Mouse (Mus musculus) c-Kit-positive CD71-negative TER-119-negative erythroid progenitor cells, embryonic 14.5 days (primary cell): ENCODE results near the gene Csnk1g2.

Source experiments
- DNase-seq: peaks from one replicate; pipeline ENCODE4 v3.0.0-alpha.2; 2013; ENCODE audit warnings: low read depth

Gene Csnk1g2

DNA sequence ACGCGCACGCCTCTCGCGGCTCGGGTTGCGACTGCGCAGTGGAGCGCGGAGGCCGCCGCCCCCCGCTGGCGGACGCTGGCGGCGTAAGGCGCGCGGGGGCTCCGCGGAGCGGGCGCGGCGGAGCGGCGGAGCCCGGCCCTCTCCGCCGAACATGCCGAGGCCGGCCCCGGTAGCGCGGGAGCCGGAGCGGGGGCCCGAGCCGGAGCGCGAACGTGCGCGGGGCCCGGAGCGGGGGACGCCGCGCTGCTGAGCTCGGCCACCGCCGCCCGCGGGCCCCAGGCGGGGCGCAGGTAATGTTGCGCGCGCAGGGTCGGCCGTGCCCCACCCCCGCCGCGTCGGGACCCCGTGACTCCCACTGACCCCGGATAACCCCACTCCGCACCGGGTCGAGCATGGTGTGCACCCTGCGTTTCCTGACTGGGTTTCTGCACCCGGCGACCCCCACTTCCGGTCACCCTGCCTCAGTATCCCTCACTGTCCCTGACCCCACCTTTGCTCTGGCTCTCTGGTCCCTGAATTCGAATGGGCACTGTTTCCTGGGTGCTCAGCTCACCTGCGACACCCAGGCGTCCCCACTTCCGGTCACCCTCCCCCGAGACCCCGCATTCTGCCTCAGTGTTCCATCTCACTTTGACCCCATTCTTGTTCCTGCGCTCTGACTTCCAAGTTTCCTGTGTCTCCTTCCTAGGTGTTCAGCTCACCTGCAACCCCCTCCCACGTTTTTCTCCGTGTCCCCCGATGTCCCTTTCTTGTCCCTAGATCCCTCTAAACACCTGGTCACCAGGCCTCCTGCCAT is at the start of gene Csnk1g2:
Gene Csnk1g2 (plus strand): TSS at position 178 of the 796 bp plus-strand sequence.
- no peak for DNase-seq

DNA sequence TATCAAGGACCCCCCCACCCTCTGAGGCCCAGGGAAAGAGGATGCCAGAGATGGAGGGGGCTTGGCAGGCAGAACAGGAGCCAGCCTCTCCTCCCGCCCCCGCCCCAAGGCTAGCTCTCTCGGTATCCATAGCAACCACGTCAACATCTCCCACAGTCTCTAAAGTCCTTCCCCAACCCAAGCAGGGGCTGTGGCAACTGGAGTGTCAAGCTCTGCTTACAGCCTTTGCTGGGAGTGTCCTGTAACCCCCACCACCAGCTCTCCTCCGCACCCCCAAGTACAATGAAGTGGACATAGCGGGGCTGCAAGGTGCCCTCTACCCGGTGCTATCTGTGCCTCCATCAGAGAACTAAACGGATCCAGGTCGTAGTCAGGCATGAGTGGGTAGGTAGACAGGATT is 48.7 kb upstream of the Csnk1g2 start:
- DNase-seq: no peak

DNA sequence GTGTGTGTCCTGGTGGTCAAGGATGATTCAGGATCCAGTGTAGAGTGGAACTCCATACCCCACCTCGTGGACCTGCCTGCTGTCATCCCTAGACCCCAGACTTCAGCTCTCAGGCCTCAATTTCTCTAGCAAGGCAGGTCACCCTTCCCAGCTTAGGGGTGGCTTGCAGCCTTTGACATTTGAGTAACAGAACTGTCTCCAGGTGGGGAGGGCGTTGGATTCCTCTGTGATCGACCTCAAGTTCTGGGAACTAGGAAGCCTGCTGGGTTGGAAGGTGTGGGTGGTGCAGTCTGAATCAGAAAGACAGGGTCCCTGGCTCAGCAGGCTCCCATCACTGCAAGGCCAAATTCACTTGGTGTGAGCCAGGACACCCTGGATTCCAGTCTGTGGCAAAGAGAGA is 47.7 kb upstream of the Csnk1g2 start:
- DNase-seq: no peak

DNA sequence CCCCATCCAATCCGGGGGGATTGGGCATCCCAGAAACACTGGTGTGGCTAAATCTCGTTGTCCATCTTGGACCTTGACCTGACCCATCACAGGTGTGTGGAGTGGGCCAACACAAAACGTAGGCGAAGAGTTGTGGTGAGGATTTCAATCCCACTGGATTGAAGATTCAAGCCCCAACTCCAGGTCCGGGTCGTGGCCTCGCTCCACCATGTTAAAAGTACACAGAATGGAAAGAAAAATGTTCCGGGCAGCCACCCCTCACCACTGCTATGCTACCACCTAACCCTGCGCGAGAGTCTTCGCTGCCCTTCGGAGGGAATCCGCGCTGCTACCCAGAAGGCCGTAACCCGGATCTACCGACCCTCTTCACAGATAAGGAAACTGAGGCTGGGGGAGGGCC is 46.7 kb upstream of the Csnk1g2 start:
- DNase-seq: no peak

DNA sequence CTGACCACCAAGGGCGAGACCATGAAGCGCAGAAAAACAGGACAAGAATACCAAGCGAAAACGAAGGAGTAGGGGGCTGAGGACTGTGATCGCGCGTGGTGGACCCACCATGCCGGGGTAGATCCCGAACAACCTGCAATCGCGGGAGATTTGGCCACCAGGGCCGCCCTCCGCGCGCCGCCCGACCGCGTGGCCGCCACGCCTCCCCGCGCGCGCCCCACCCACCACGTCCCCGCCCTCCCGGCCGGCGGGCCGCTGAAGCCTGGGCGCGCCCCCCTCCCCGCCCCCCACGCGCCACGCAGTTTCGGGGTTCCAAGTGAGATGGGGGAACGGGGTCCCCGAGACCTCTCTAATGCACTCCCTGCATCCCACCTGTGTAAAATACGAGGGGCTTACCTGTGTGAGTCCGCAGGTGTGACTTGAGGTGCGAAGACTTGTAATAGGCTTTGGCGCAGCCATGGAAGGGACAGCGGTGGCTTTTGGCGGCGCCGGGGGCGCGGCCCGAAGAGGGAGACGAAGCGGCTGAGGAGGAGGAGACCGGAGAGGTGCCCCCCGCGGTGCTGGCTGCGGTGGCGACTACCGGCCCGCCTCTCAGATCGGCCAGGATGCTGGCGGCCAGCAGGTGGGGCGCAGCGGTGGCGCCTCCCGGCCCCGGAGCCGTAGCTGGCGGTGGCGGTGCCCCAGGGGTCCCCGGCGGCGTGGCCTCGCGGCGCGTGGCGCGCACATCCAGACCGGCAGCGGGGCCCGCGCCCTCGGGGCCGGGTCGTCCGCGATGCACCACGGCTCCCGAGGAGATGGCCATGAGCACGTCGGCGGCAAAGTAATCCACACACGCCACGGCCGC is 46.1 kb upstream of the Csnk1g2 start:
- DNase-seq: no peak

DNA sequence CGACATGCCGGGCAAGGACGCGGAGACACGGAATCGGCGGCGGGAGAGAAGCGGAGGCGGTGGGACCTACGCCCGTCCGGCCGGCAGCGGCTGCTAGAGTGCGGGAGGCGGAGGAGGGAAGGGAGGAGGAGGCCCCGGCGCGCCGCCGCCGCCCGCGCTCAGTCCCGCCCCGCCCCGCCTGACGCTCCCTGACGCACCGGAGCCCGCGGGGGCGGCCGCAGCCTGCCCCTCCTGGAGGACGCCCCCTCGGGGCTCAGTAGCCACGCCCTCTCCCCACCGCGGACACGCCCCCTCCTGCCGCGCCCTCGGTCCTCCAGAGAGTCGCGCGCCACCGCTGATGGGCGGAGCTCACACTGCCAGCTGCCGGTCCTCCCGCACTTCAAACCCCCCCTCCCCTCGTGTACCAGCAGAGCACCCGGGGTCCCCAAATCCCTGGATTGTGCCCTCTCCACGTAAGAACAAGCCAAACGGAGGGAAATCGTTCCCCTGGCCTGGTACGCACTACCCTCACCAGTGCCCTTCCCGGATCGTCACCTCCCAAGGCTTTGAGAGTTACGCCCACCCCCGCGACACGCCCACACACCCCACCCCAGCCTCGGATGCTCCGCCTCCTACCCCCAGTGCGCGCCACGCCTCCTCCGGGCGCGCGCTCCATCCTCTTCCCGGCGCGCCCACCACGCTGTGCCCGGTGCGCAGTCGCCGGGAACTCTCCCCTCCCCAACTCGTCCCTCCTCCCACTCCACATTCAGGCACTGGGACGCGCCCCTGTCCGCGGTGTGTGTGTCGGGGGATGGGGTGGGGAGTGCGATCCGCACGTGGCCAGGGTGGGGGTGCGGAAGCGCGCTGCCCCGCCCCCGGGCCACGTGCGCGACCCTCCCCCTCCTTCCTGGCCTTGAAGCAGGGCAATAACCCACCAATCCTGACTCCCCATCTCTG is 45.2 kb upstream of the Csnk1g2 start, which contains the start of gene Klf16:
Gene Klf16 (minus strand): TSS at position 127 of the 936 bp plus-strand sequence.
- peak; percentile 94 for DNase-seq

DNA sequence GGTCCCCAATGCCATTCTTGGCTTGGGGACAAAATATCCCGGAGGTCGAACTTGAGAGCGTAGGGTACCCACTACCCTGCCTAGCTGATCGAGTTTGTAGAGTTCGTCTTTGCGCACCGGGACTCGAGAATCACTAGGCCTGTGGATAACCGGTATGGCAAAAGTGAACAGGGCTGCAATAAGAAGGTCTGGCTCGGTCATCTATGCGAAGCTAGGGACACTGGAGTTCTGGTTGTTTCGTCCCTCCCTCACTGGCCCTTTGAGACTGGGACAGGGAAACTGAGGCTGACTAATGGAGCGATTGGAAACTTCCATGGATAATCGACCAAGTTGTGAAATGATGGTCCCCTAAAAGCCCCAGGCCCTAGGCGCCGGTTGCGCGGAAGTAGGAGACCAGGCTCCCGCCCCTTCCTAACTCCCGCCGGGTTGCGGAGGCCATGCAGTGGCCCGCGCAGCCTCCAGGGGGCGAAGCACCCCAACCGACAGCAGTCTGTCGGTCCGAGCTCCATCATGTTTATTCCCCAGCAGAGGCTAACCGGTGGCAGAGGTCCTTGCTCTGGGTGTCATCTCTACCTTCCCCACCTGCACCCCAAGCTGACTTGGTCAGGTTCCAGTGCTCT is 44.4 kb upstream of the Csnk1g2 start:
- peak; percentile 79 for DNase-seq

DNA sequence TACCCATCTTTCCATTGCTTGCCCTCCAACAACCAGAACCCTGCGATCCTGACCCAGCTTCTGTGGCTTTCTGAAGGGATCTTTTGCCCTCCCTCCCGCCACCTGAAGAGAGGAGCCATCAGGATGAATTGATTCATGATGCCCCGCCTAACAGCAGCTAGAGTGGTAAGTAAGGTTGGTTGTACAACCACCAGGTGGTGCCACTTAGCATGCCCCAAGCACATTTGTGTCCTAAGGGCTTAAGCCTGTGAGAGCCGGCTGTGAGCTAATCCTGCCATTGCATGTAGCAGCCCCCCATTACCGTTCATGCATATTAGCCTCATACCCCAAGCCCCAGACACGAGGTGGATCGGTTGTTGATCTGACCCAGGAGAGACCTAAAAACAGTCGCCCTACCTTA is 43.7 kb upstream of the Csnk1g2 start:
- peak; percentile 82 for DNase-seq

DNA sequence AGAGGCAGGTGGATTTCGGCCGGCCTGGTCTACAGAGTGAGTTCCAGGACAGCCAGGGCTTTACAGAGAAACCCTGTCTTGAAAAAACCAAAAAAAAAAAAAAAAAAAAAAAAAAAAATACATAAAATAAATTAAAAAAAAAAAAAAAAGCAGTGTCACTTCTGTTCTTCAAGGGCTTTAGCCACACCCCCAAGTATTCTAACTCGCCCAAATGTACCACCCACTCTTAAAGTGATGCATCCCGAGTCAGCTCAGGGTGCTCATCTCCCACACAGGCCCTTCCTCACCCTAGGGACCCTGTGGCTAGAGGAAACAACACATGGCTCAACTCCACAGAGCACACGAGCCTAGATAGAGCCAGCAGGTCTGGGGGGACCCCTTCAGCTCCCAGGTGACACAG is 39.6 kb upstream of the Csnk1g2 start:
- no peak for DNase-seq

DNA sequence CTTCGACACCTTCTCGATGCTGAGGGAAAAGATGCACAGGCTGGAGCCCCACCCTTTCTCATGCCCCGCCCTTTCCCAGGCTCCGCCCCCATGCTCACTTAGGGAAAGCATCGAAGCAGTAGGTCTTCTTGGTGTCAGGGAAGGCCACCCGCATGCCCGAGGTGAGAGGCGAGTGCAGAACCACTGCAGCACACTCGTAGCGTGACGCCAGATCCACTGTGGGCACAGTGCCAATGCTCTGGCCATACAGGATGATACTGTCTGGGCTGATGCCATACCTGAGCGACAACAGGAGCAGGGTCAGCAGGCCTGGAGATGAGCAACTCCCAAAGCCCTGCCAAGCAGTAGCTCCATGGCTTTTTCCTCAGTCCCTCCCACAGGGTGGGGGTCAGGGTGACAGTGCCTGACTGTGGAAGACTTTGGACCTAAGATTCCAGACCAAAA is 38.6 kb upstream of the Csnk1g2 start:
- no peak for DNase-seq

DNA sequence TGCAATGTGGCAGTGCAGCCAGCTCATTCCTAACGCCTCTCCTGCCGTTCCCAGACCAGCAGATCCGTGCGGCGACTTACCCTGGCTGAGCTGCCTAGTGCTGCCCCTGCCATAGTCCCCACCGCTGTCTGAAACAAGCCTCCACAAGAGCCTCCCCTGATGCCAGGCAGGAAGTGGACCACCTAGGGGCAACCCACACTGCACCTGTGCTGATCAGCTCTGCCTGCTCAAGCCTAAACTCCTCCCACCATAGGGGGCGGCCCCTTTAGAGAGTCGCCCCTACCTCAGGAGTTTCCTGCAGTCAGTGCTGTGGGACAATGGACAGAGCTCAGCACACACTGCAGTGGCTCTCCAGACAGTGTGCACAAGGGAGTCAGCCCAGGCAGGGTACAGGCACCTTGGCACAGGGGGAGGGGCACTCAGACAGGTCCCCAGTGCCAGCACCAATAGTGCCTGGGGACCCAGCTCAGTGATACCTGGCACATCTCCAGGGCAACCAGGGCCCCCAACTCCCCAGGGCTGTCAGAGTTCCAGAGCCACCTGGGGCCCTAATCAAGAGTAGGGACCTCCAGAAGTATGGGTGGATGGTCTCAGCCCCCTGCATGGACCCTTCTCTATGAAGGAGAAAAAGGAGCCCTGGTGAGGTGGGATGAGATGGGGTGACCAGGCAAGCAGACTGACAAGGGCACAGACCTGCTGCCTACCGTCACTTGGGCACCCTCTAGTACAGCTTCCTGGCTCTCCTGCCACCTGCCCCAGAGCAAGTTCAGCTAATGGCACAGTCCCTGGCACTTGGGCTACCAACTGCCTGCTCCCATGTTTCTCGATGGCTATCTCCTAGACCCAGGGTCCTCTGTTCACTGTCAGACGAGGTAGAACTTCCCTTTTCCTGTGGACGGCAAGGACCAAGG is 37.7 kb upstream of the Csnk1g2 start:
- DNase-seq: no peak

DNA sequence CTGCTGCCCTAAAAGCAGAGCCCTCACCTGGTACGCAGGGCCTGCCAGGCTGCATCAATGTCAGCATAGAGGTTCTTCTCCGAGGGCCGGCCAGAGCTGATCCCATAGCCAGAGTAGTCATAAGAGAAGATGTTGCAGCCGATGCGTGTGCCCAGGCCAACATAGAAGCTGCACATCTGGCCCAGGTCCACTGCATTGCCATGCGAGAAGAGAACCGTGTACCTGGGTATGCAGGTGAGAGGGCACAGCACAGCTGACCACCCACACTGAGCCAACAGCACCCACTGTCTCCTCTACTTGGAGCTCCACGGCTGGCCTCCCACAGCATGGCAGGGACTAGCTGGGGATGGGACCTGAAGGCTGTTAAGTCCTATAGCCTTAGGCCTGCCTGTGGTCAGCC is 37.1 kb upstream of the Csnk1g2 start:
- no peak for DNase-seq

DNA sequence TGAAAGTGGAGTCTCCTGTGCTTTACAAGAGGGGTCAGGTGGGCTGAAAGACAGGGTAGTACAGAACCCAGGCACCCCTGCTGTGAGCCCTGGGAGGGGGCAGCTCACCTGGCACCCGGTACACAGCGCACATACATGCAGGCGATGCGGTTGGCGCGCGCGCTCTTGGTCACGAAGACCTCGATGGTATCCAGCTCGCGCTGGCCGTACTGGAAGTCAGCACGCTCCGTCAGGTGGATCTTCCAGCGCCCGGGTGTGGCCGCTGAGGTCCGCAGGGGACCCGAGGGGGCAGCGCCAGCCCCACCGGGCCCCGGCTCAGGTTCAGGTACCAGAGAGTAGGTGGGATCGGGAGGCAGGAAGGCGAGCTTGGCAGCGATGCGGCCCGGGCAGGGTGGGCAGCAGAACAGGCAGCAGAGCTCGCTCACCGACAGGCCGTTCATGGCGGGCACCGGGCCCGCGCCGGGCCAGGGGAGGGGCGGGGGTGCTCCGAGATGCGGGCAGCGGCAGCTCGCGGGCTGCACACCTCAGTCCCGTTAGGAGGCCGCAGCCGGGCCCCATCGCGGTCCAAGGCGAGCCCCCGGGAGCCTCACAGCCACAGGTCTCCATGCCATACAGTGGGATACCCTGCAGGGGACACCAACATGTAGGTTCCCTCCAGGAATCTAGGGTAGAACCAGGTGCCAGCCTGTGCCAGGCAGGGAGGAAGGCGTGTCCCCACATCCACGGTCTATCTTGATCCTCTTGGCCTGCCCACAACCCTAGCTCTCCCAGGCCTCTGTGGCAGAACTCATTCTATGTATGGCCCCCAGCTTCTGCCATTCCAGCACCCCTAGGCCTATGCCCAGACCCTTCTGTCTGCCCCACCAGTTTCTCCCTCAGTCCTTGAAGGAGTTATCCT is 36.0 kb upstream of the Csnk1g2 start:
- DNase-seq: no peak

DNA sequence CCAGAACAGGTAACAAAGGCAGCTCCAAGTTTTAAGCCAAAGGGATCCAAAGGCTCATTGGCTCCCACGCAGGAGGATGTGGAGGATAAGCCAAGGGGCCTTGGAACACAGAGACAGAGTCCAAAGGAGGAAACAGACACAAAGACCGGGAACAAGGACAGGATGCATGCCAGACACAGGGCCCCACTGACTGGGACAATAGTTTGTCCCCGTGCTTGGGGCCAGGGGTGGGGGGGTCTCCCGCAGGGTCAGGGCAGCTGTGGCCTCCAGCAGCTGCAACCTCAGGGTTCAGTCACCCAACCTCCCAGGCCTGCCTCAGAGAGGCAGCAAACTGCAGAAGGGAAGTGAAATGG is 35.4 kb upstream of the Csnk1g2 start:
- DNase-seq: no peak

DNA sequence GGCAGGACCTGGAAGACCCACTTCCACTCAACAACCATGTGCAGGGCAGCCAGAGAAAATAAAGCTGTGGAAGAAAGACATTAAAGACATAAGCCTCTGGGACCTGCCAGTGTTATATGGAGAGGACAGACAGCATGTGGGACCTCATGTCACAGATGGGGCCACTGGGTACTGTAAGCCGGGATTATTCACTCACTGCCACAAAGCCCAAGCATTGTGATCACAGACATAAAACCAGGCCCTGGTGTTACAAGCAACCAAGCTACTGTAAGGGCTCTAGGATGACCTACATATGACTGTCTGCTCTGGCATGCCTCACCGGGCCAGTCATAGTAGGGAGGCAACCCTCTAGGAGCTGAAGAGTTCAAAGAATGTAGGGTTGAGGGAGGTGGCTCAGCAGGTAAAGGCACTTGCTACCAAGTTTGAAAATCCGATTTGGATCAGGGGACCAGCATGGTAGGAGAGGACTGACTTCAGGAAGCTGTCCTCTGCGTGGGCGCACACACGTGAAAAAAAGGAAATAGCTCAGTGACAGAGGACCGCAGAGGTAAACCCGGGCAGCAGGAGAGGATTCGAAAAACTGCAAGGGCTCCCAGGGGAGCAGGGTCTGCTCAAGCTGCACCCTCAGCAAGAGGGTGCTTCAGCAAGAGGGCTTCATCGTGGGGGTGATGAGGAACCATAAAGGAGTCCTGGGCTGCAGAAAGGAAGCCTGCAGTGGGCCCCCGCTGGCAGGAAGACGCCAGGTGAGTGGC is 33.3 kb upstream of the Csnk1g2 start:
- no peak for DNase-seq

DNA sequence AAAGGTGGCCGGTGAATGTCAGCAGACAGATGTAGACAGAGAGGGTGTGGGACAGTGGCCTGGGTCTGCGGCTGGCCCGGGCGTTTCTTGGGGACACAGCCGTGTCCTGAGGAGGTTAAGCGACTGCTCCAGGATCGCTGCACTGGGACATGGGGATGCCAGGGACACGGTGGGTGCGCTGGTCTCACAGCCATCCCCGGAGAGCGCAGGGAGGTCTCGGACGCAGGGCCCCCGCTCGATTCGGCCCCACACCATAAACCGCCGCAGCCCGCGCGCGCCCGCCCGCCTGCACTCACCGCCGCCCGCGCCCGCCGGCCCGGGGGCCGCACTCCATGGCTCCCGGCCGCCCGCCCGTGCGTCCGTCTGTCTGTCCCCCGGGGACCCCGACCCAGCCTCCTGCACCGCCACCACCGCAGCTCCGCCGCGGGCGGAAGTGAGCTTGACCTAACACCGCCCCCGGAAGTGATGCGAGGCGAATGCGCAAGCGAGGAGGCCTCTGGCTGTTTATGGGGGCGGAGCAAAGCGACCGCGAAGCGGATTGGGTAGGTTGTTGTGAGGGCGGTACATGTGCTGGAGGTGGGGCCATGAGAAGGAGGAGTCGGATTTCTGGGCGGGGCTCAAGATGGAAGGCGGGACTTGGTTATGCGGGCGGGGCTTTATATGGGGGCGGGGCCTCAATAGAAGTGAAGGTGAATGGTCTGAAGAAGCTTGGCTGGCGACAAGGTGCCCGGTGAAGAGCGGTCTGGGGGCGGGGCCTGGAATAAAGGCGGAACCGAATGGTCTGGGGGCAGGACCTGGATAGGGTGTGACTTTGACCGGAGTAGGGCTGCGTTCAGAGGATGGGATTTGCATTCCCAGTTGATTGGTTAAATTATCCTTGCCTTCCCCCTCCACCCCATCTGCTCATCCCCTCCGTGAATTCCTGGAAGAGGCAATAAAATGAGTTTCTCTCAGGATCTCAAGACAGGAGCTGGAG is 32.5 kb upstream of the Csnk1g2 start, which contains the start of gene Abhd17a:
Gene Abhd17a (minus strand): TSS at position 463 of the 976 bp plus-strand sequence.
- peak; percentile 99 for DNase-seq

DNA sequence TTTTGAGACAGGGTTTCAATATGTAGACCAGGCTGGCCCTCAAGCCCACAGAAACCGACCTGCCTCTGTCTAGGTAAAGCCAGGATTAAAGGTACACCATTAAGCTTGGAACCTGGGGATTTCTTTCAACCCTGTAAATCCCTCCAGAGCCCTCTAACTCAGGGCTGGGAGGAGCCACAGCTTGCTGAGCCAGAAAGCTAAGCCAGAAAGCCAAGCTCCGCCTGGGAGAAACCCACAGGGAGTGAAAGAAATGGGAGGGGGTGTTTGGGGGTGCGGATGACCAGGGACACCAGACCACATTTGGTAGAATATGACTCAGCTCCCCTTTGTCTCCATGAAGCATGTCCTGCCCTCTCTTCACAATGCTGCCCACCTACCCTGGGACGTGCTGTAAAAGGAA is 26.3 kb upstream of the Csnk1g2 start:
- DNase-seq: no peak
